Mouse (Mus musculus) stomach, embryonic 14.5 days (tissue): ENCODE results near the gene Ahnak. TPM values are rescaled to one million over a fixed set of nuclear protein-coding genes. Genes with fewer than 3 reads are reported as not detected.
A peak's percentile ranks its signal among the peaks of the same experiment; 100 is the strongest.
"Not testable (repeated sequence)": the region's sequence is repeated elsewhere in the genome, so short reads cannot be mapped to it uniquely, and the experiment has no call there.

ENCODE experiments used
- ATAC-seq: fragments of 200-750 bp; cut with Nextera tagmentation; 2 replicates; pipeline ENCODE4 v1.8.0; 2017; ENCODE audit warnings: low read depth, moderate TSS enrichment; ENCODE audit not compliant: insufficient number of reproducible peaks, insufficient read depth, low FRiP score
- H3K27ac ChIP-seq: fragments of 300-500 bp; sonication (generic); 2 replicates; pipeline ENCODE4 v1.5.1; 2014; ENCODE audit warnings: mild to moderate bottlenecking, low read length, moderate library complexity, mixed read lengths
- H3K27me3 ChIP-seq: fragments of 300-500 bp; sonication (generic); 2 replicates; pipeline ENCODE4 v1.6.1; 2014; ENCODE audit warnings: low read length, control low read depth, mixed read lengths; ENCODE audit not compliant: control insufficient read depth, insufficient read depth
- H3K36me3 ChIP-seq: fragments of 300-500 bp; sonication (generic); 2 replicates; pipeline ENCODE4 v1.6.1; 2014; ENCODE audit warnings: mild to moderate bottlenecking, control low read depth, low read length, moderate library complexity, mixed read lengths; ENCODE audit not compliant: control insufficient read depth, insufficient read depth
- H3K4me1 ChIP-seq: fragments of 300-500 bp; sonication (generic); 2 replicates; pipeline ENCODE4 v1.6.1; 2014; ENCODE audit warnings: low read length, control low read depth, mixed read lengths; ENCODE audit not compliant: control insufficient read depth, insufficient read depth
- H3K4me2 ChIP-seq: fragments of 300-500 bp; sonication (generic); replicated peaks from 2 replicates; pipeline ENCODE4 v1.6.1; 2014; ENCODE audit warnings: low read depth, low read length, control low read depth
- H3K4me3 ChIP-seq: fragments of 300-500 bp; sonication (generic); 2 replicates; pipeline ENCODE4 v1.5.1; 2014; ENCODE audit warnings: low read depth, low read length, control low read depth
- H3K9ac ChIP-seq: fragments of 300-500 bp; sonication (generic); replicated peaks from 2 replicates; pipeline ENCODE4 v1.6.1; 2014; ENCODE audit warnings: low read depth, mild to moderate bottlenecking, control low read depth, low read length, moderate library complexity, mixed read lengths
- H3K9me3 ChIP-seq: fragments of 300-500 bp; sonication (generic); 2 replicates; pipeline ENCODE4 v1.6.1; 2016; ENCODE audit warnings: low read depth, low read length, control low read depth; ENCODE audit not compliant: control insufficient read depth
- WGBS: fragments of 180-500 bp; shearing (Covaris S2); extraction: QIAGEN DNeasy Blood & Tissue Kit; methylation state at CpG from one replicate; pipeline ENCODE4 v1.1.7; 2014; 5-methylcytosine and 5-hydroxymethylcytosine counted together
- polyA plus RNA-seq: library from polyadenylated mRNA; unstranded; fragments of >200 nt; fragmentation: Nextera tagmentation; extraction: Ambion mirVana; gene quantifications from 2 replicates; pipeline ENCODE4 v1.2.1, GENCODE M21; 2014

The Ahnak gene
- polyA plus RNA-seq, 1 experiment from 2014 or later: 33.4 TPM

DNA sequence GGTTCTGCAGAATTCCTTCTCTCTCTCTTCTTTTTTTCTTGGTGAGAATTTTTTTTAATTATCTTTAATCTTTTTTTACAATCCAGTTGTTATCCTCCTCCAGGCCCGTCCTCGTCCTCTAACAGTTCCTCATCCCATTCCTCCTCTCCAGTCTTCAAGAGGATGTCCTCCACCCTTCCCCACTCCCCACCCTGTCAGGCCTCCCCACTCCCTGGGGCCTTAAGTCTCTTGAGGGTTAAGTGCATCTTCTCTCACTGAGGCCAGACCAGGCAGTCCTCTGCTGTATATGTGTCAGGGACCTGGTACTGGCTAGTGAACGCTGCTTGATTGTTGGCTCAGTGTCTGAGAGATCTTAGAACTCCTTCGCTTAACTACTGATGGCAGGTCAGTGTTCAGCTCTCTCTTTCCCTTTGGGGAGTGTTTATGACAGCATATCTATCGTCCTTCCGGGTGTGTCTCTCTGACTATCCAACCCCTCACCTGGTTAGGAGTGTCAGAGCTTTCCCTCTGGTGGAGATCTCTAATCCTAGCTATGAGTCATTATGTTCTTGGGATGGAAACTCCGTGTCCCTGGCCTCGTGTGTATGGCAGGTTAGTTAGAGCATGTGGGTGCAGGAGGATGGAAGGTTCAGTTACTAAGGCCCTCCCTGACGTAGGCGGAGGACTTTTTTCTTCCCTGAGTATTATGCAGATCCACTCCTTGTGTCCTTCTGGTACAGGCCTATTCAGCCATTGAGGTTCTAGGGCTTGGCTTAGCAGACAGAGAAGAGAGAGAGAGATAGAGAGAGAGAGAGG, 5.9 kb downstream of the Ahnak start:
- no peak for ATAC-seq
- H3K4me1 ChIP-seq: peaks cover 59% of the 10 kb centered on the region

DNA sequence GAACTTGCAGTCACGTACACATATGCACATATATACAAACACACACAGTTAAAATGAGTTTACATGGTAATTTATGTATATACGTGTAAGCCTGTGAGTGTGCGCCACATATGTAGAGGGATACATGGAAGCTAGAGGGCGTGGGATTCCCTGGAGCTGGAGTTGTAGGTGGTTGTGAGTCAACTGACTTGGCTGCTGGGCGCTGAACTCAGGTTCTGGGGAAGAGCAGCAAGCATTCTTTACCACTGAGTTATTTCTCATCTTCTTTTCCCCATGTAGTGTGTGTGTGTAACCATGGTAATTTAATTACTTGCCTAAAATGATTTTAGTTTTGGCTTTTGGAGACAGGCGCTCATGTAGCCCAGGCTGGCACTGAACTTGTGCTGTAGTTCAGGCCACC, 7.5 kb downstream of the Ahnak start:
- H3K9me3 ChIP-seq: no peaks in the 10 kb centered on the region
- H3K4me1 ChIP-seq: peaks cover 49% of the 10 kb centered on the region
- peak overlapping the region; percentile 66; the same call in 1 of the 2 replicates for H3K27ac ChIP-seq
- H3K4me3 ChIP-seq: no peak overlapping the region
- H3K27me3 ChIP-seq: no peaks in the 10 kb centered on the region
- no peak overlapping the region for H3K9ac ChIP-seq
- H3K4me2 ChIP-seq: no peak overlapping the region
- peaks cover 18% of the 10 kb centered on the region for H3K36me3 ChIP-seq
- no peak for ATAC-seq
- 96% methylated on average over 6 of the region's 6 CpGs for WGBS

More for the DNA sequence above, 5.9 kb downstream of the Ahnak start:
- Histone ChIP-seq H3K9ac (no peak overlapping the region), H3K27ac (no peak overlapping the region), H3K9me3 (no peaks in the 10 kb centered on the region), H3K4me3 (no peak overlapping the region), H3K27me3 (no peaks in the 10 kb centered on the region), H3K36me3 (peaks cover 3% of the 10 kb centered on the region; the same call in 1 of the 2 replicates), H3K4me2 (no peak overlapping the region)
- 72% methylated on average over 10 of the region's 10 CpGs for WGBS

DNA sequence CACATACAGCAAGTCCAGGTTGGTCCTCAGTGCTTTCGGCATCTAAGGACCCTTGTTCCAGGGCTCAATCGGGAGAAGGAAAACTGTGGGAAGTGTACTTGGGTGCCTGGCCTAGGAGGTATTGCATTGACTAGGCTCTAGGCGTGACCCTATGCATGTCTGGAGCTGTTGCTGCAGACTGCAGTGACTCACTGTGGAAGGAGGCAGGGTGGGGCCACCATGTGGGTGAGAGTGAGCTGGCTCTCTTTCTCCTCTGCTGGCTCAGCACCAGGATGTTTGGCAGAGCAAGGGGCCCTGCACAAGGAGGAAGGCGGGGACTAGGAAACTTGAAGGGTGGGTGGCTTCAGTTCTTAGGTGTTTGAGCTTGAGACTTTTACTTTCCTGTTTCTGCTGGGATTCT, 8.5 kb downstream of the Ahnak start:
- H3K4me1 ChIP-seq: peaks cover 39% of the 10 kb centered on the region
- no peak overlapping the region for H3K9ac ChIP-seq
- no peaks in the 10 kb centered on the region for H3K9me3 ChIP-seq
- peak overlapping the region; percentile 8; the same call in 1 of the 2 replicates for H3K4me2 ChIP-seq
- no peak overlapping the region for H3K4me3 ChIP-seq
- peak overlapping the region; percentile 66 for H3K27ac ChIP-seq
- H3K27me3 ChIP-seq: no peaks in the 10 kb centered on the region
- peak; percentile 93 for ATAC-seq
- H3K36me3 ChIP-seq: peaks cover 28% of the 10 kb centered on the region
- 36% methylated on average over 4 of the region's 4 CpGs for WGBS

GRCm38 (mm10) chr19:8998546-8998945, 9.5 kb downstream of the Ahnak start:
- Histone ChIP-seq H3K4me1 (peaks cover 30% of the 10 kb centered on the region), H3K4me3 (no peak overlapping the region), H3K27ac (peak overlapping the region; percentile 66; the same call in 1 of the 2 replicates), H3K36me3 (peaks cover 38% of the 10 kb centered on the region), H3K27me3 (no peaks in the 10 kb centered on the region), H3K4me2 (no peak overlapping the region), H3K9me3 (no peaks in the 10 kb centered on the region), H3K9ac (no peak overlapping the region)
- ATAC-seq: no peak
- 78% methylated on average over 6 of the region's 6 CpGs for WGBS

GRCm38 (mm10) chr19:8999223-8999622, 10.1 kb downstream of the Ahnak start:
- Histone ChIP-seq H3K4me3 (no peak overlapping the region), H3K4me1 (peaks cover 27% of the 10 kb centered on the region), H3K4me2 (no peak overlapping the region), H3K9ac (no peak overlapping the region), H3K9me3 (no peaks in the 10 kb centered on the region), H3K36me3 (peaks cover 44% of the 10 kb centered on the region), H3K27me3 (no peaks in the 10 kb centered on the region), H3K27ac (no peak overlapping the region; the same call in 1 of the 2 replicates)
- ATAC-seq: no peak
- whole genome bisulfite sequencing: 76% methylated on average over 4 of the region's 4 CpGs

DNA sequence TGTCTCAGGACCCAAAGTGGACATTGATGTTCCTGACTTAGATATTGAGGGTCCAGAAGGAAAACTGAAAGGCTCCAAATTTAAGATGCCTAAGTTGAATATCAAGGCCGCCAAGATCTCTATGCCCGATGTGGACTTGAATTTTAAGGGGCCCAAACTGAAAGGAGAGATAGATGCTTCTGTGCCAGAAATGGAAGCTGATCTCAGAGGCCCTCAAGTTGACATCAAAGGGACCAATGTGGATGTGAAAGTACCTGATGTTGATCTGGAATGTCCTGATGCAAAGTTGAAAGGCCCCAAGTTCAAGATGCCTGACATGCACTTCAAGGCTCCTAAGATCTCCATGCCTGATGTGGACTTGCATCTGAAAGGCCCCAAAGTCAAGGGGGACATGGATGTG, 17.8 kb downstream of the Ahnak start:
- not testable (repeated sequence) for H3K27ac ChIP-seq, H3K9me3 ChIP-seq, H3K9ac ChIP-seq, H3K4me2 ChIP-seq, H3K27me3 ChIP-seq, H3K4me1 ChIP-seq, ATAC-seq, H3K4me3 ChIP-seq
- 96% methylated on average over 2 of the region's 2 CpGs for WGBS
- peaks cover 58% of the 10 kb centered on the region for H3K36me3 ChIP-seq

GRCm38 (mm10) chr19:9019298-9019697, 30.2 kb downstream of the Ahnak start:
- H3K9me3 ChIP-seq: no peaks in the 10 kb centered on the region
- 0 out of 2 replicates have a peak, but pooled peaks cover 2% of the 10 kb centered on the region for H3K4me1 ChIP-seq
- 93% methylated on average over 3 of the region's 3 CpGs for WGBS
- H3K4me2 ChIP-seq: no peak overlapping the region
- no peaks in the 10 kb centered on the region for H3K27me3 ChIP-seq
- no peak overlapping the region for H3K9ac ChIP-seq
- no peak overlapping the region for H3K27ac ChIP-seq
- H3K4me3 ChIP-seq: no peak overlapping the region
- no peak for ATAC-seq
- H3K36me3 ChIP-seq: peaks cover 35% of the 10 kb centered on the region

DNA sequence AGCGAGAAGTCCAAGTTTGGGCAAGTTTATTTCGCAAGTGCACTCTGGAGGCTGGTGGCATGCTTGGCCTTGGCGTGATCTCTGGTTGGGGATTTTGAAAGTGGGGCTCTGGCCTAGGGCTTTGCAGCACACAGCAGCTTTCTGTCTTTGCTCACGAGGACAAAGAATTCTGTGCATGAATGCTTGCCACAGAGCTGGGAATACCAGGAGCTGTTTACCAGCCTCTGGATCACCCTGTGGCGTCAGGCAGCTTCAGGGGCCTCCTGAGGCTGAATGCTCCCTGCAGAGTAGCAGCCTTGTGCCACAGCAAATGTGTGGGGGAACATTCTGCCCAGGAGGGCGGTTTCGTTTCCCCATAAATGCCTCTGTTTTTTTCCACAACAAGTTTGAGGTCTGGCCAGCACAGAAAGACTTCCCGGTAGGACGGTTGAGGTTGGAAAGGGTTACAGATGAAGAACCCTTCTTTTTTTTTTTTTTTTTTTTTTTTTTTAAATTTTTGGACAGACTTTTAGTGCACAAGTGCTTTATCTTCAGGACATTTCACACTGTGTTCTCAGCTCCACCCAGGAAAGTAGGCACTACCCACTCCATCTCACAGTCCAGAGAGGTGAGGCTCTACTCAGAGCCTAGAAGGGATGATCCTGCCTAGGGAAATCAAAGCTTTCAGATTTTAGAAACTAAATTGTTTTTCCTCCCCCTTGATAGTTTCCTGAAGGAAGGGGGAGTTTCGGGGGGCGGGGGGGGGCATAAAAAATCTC, 34.1 kb downstream of the Ahnak start:
- H3K4me2 ChIP-seq: no peak overlapping the region
- no peak overlapping the region for H3K27ac ChIP-seq
- H3K9ac ChIP-seq: no peak overlapping the region
- no peak overlapping the region for H3K4me3 ChIP-seq
- 54% methylated on average over 11 of the region's 11 CpGs for WGBS
- H3K27me3 ChIP-seq: no peaks in the 10 kb centered on the region
- H3K36me3 ChIP-seq: peaks cover 5% of the 10 kb centered on the region; the same call in 1 of the 2 replicates
- ATAC-seq: no peak
- H3K4me1 ChIP-seq: peaks cover 11% of the 10 kb centered on the region; the same call in 1 of the 2 replicates
- H3K9me3 ChIP-seq: no peaks in the 10 kb centered on the region
